Mouse (Mus musculus): Measurements from ENCODE around the gene Ctnna2.

Ctnna2 gene

GRCm38 (mm10) chr6:77243541-77244231 is 735.8 kb downstream of the Ctnna2 start:
- peak; percentile 53 for DNase-seq

- DNase-seq: peak; percentile 83
Observed at GRCm38 (mm10) chr6:77242601-77243406, 736.7 kb downstream of the Ctnna2 start, which contains the start of gene Lrrtm1. Lrrtm1 (plus strand) TSS chr6:77242689.

- DNase-seq: no peak
Observed at GRCm38 (mm10) chr6:77240426-77240825, 739.1 kb downstream of the Ctnna2 start.

DNA sequence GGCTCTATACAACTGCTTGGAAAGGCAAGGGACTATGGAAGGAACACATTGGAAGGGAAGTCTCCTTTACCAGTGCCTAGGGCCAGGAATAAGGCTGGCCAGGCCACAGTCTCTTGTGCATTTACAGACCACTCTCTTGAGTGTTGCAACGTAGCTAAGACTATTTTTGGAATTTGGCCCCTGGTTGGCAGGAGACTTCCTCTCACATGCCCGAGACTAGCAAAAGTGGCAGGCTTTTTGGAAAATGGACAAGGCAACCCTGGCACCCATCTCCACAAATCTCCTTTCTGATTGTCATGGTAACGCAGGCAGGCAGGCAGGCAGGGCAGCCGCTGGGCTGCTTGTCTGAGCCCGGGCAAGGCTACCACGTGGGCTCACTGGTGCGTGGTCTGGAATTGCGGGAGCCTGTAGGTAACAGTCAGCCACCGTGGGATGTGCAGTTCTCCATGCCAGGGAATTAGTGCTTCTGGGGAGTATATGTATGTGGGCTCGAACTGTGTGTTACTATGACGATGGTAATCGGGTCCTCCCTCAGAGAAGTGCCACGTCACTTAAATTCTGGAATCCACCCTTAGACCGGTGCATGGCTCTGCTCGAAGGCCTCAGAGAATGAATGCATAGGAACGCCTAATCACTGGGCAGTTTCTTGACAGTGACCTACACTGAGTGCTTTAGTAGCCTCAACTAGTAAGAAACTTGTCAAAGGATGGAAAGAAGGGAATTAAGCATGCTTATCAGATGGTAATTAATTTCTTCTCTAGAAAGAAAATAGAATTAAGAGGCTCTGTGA is 756.5 kb downstream of the Ctnna2 start:
- peak; percentile 40 for DNase-seq

DNA sequence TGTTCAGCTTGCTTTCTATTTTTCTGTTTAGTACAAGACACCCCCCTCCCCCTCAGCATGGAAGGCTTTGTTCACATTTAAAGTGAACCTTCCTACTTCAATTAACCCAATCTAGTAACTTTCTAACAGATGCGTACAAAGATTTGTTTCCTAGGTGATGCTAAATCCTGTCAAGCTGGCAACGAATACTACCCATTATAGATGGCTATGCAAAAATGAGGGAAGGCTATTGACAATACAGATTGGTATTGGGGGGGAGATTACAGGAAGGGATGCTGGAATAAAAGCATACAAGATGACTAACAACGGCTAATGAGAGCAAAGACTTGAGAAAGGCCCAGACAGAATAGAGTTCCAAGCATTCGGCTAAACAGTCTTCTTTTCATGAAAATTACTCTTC is 758.7 kb downstream of the Ctnna2 start:
- DNase-seq: no peak

GRCm38 (mm10) chr6:77218875-77219274 is 760.6 kb downstream of the Ctnna2 start:
- DNase-seq: peak; percentile 60

DNA sequence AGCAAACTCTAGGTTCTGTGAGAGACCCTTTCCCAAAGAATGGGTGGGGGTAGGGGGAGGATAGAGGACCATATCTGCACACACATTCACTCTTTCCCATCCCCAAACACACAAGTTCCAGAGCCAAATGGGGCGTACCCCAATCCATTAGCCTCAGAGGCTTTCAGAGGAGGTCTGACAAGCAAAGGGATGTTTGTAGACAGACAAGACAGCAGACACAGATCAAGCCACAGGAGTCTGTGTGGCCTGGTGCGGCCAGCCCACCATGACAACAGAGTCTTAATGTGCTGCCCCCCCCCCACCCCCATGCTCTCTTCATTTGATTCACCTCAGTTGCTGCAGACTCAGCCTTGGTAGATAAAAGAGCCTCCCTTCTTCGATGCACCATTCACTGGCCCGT is 764.2 kb downstream of the Ctnna2 start:
- DNase-seq: no peak

GRCm38 (mm10) chr6:77213757-77214409 is 765.6 kb downstream of the Ctnna2 start:
- no peak for DNase-seq

GRCm38 (mm10) chr6:77209929-77210328 is 769.6 kb downstream of the Ctnna2 start:
- DNase-seq: no peak

DNA sequence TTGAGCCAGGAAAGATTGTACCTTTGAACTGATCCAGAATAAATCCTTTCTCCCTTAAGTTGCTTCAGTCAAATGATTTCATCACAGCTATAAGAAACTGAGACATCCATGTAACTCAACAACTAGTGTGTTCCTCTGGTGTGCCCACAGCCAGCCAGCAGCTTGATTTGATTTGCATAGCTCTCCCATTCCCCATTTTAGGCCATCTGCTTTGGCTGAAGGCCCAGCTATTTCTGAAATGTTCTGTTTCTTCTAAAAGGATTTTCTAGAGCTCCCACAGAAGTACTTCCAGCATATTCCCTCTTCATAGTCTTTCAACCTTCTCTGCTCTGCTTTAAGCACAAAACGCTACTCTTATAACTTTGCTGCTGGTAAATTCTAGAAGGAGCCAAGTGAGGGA is 770.3 kb downstream of the Ctnna2 start:
- DNase-seq: peak; percentile 29

- DNase-seq: no peak
Observed at GRCm38 (mm10) chr6:77199375-77199774, 780.1 kb downstream of the Ctnna2 start.

GRCm38 (mm10) chr6:77196650-77197049 is 782.8 kb downstream of the Ctnna2 start:
- DNase-seq: peak; percentile 18

DNA sequence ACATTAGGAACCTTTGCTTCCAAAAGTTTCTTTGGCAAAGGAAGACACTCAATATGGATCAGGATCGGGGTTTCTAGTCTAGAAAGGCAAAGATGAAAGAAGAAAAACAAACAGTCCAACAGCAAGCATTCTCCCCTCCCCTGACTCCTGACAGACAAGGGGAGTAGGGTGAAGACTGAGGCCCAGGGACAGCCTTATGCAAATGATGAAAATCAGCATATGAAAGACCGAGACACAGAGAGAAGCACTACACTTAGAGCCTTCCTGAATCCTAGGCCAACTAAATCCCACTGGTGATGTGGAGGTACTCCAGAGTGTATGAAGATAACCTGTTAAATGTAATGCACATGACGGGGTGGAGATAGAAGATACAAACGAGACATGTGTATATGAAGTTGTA is 787.9 kb downstream of the Ctnna2 start:
- DNase-seq: no peak

DNA sequence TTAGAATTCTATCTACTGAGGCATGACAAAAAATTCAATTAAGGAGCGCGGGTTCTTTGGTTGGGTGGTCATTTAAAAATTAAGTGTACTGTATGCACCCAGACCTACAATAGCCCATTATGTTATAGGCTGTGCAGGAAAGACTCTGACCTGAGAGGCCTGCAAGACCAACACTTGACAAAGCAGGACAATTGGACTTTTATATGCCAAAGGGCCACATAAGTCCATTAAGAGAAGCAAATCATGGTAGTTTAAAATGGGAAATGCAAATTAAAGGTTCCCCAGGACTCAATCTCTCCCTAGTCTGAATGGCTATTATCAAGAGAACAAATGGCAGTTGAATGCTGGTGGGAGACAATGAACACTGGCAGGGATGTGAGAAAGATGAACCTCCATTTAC is 790.9 kb downstream of the Ctnna2 start:
- DNase-seq: no peak

DNA sequence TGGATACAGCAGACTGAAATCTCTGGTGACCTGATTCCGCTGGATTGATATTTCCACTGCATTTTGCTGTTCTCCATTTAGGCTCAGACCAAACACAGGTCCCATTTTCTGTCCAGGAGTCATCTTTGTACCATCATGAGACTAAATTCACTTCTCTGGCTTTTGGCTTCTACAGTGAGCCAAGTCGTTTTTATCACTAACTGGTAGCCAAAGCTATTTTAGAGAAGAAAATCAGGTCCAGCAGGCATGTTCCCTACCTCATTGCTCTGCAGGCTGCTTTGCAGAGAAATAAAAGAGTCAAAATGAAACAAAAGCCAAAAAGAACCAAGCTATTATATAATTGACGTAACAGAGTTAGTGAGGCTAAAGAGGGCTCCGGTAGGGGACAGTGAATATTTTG is 793.7 kb downstream of the Ctnna2 start:
- no peak for DNase-seq

DNA sequence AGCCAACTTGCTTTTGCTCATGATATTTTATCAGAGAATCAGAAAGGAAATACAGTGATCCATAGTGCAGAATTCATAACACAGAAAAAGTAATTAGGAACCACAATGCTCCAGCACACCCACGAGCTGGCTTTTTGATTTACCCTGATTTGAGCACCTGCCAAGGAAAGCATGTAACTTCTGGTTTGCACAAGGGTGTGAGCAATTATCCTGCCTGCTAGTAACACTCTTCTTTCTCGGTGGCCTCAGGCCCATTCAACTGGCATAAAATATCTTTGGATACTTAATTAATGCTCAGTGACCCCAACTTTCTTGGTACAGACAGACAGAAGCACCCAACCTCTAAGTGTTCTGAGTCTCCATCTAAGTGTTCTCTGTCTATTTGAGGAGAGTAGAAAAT is 794.6 kb downstream of the Ctnna2 start:
- no peak for DNase-seq

DNA sequence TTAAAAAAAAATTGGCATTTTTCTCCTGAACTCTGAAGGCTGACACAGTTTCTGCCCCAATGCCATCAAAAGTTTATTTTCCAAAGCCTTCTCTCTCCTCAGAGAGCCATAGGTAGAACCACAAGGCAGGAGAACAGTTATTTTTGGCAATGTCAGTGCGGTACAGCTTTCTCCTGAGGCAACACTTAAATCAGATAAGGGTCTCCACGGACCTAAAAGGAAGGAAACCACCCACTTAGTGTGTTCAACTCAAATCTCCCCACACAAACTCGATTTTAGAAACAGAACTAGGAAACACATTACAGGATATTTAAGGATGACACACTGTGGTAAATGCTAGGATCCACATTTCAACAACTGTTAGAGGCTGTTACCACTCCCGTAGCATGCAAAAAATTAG is 803.7 kb downstream of the Ctnna2 start:
- DNase-seq: no peak

DNA sequence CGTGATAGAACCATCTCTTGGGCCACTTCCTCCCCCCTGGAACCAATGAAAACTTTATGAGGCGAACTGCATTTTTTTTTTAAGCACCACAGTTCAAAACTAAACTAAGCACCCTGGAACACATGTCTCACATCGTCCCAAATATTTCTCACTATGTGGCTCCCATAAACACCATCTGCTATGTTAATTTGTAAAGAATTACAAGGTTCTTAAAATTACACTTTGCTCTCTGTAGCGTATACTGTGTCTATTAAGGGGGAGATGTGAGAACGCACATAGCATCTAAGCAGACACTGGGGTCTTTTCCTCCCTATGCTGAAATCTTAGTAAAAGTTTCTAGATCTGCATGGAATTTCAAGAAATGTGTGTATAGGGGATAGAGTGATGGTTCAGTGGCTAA is 822.5 kb downstream of the Ctnna2 start:
- DNase-seq: no peak

DNA sequence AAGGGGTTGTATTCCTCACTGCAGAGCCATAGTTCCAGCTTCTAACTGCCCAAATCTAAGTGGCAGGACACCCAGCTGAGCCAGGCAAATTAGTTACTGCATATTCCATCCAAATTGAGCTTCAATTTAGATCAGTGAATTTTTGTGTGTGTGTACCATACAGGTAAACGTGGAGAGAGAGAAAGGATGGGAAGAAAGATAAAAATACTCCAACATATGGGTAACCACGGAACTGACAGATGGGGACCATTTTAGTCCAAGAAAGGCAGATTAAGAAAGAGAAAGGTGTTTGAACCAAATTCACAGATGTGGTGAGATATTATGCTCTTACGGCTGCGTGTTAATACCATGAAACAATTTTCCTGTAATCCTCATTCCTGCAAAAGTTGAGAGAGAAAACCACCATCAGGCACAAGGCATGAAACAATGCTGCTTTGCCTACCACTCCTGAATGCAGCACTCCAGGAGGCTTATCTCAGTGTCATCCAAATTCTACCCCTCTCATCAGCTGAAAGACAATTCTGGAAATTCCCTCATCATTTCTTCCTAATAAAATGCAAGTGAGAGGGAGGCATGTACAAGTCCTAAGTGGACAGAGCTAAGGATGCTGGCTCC is 840.1 kb downstream of the Ctnna2 start:
- DNase-seq: no peak

GRCm38 (mm10) chr6:77120926-77121325 is 858.6 kb downstream of the Ctnna2 start:
- no peak for DNase-seq

GRCm38 (mm10) chr6:77120510-77120909 is 859.0 kb downstream of the Ctnna2 start:
- no peak for DNase-seq
